Mouse (Mus musculus): ENCODE results near the gene Diexf. TPM values are rescaled to one million over a fixed set of nuclear protein-coding genes. Genes with fewer than 3 reads are reported as not detected.
A peak's percentile ranks its signal among the peaks of the same experiment; 100 is the strongest.

Gene Diexf
- total RNA-seq, 2 experiments from 2014 or later: 21.1 to 21.5 TPM

GRCm38 (mm10) chr1:193141118-193141517 lies 11.0 kb upstream of the Diexf start:
- no peak for DNase-seq (ENCODE audit: low spot score in 2 of 2)

GRCm38 (mm10) chr1:193138669-193139068 lies 8.6 kb upstream of the Diexf start:
- no peak for DNase-seq (ENCODE audit: low spot score in 2 of 2)

- no peak for DNase-seq (ENCODE audit: low spot score in 2 of 2)
Measured at GRCm38 (mm10) chr1:193138087-193138486, 8.0 kb upstream of the Diexf start.

GRCm38 (mm10) chr1:193133726-193134125 lies 3.7 kb upstream of the Diexf start:
- no peak for DNase-seq (ENCODE audit: low spot score in 2 of 2)

DNA sequence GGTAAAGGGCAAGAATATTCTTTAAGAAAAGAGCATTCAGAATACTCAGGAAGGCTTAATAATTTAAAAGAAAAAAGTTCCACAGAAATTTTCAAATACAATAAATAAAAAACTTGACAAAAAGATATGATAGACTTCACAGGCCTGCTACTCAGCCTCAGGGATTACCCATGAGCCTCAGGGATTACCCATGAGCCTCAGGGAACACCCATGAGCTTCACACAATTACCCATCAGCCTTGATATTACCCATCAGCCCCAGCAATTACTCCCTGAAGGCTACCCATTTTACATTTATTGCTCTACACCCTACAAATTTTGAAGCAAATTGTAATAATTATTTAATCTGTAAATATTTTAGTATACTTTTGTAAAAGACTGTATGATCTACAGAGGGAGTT lies 2.3 kb upstream of the Diexf start:
- DNase-seq (ENCODE audit: low spot score in 2 of 2): no peak

DNA sequence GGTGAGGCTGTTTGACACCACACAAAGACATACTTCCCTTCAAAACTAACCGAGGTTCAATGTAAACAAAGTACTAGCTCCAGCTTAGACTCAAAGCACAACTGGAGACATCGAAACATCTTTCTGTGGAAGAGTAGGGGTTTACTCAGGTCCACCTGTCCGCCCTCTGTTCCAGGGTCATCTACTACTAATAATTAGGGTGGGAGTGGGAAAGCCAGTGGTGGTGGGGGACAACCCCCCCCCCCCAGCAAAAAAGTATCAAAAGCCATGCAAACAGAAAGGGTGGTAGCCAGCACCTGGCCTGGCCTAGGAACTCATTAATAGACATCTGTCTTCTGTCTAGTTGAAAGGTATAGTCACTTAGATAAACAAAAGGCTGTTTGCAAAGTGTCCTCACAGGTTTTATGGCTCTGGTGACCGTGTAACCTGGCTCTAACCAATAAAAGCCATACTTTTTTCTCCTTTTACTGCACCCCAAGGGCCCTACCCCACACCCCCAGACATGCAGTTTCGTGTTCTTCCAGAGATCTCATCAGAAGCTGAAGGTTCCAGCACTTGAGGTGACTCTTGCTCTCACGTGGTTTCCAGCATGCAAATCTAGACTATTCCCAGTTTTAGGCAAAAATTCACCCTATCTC lies 1.4 kb upstream of the Diexf start:
- DNase-seq (ENCODE audit: low spot score in 2 of 2): no peak

DNA sequence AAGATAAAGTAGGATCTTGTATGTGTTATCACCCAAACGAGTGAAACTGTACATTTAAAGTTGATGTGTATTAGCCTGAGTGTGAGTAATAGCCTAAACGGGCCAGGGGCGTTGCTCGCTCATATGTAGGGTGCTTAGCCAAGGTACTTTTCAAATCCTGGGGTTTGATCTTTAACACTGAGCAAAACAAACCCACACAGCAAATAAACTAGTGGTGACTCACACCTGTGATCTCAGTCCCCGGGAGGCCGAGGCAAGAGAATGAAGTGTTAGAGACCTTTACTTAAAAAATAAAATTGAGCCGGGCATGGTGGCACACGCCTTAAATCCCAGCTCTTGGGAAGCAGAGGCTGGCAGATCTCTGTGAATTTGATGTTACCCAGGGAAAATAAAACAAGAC lies 767 bp upstream of the Diexf start:
- DNase-seq (ENCODE audit: low spot score in 2 of 2): no peak

- DNase-seq (ENCODE audit: low spot score in 2 of 2): no peak
Measured at GRCm38 (mm10) chr1:193130456-193130825, 369 bp upstream of the Diexf start.

- DNase-seq (ENCODE audit: low spot score in 2 of 2): no peak
Measured at GRCm38 (mm10) chr1:193129321-193129720, 751 bp downstream of the Diexf start.

GRCm38 (mm10) chr1:193128055-193128454 lies 2.0 kb downstream of the Diexf start:
- no peak for DNase-seq (ENCODE audit: low spot score in 2 of 2)

GRCm38 (mm10) chr1:193125835-193126234 lies 4.2 kb downstream of the Diexf start:
- no peak for DNase-seq (ENCODE audit: low spot score in 2 of 2)

DNA sequence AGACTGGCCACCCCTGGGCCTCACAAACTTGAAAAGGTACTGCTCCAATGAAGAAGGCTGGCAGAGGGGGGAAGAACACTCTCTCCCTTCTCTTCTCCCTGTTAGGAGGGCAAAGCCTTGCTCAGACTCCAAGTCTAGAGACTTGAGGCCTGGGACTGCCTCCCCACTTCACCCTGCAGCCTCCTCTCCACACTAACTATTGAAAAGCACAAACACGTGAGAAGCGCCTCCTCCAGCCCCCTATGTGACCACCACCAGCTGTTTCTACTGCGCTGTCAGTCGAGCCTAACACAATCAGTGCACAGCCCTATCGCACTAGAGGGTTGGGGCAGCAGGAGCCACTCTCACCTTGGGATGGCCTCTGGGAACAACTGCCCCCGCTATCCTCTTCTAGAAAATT lies 6.8 kb downstream of the Diexf start:
- DNase-seq (ENCODE audit: low spot score in 2 of 2): no peak

DNA sequence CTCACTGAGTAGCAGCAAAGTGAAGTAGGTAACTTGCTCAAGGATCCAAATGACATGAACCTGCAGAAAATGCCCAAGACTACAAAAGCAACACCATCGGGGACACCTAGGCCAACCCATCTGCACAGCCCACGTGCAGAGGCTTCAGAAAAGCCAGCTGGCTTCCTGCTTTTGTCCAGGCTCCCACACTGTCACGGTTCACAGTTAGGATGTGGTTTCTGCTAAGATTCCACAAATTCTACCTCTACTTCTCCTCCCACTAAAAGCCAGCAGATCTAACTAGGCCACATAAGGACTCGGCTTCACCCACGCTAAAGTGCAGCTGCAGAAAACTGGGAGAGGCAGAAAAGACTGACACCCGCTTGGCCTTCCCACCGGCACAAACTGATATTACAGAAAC lies 7.3 kb downstream of the Diexf start:
- DNase-seq (ENCODE audit: low spot score in 2 of 2): no peak

DNA sequence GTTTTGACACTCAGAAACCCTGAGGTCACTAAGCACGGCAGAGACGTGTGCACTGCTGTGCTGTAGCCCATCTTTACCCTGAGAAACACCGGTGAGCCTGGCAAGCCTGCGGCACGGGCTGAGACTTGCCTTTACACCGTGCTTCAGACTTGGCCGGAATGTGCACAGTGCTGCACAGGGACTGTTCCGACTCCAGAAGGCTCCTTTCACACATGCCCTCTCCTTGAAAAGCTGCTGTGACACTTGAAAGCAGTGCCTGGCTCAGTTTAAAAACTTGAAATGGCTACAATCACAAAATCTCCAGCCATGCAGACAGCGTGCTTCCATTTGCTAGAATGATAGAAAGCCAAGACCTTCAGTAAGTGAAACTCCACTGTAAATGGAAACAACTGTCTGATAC lies 18.0 kb downstream of the Diexf start:
- no peak for DNase-seq (ENCODE audit: low spot score in 2 of 2)

GRCm38 (mm10) chr1:193102996-193103395 lies 27.1 kb downstream of the Diexf start:
- no peak for DNase-seq (ENCODE audit: low spot score in 2 of 2)

DNA sequence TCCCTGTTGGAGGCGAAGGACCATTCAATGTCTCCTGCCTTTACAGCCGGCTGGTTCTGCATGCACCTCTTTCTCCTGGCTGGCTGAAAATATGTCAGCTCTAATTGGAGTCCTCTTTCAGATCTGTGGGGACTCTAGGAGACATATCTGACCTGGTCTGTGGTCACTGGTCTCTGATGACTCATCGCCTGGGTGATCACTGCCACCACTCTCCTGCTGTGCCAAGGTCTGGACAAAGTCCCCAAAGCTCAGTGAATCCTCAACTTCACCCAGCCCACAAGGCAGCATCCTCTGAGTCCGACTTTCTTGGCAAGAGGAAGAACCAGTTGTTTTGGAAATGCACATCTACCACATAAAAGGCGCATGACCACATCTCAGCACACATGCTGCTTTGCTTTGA lies 27.5 kb downstream of the Diexf start:
- no peak for DNase-seq (ENCODE audit: low spot score in 2 of 2)

GRCm38 (mm10) chr1:193102029-193102428 lies 28.0 kb downstream of the Diexf start:
- DNase-seq (ENCODE audit: low spot score in 2 of 2): no peak

DNA sequence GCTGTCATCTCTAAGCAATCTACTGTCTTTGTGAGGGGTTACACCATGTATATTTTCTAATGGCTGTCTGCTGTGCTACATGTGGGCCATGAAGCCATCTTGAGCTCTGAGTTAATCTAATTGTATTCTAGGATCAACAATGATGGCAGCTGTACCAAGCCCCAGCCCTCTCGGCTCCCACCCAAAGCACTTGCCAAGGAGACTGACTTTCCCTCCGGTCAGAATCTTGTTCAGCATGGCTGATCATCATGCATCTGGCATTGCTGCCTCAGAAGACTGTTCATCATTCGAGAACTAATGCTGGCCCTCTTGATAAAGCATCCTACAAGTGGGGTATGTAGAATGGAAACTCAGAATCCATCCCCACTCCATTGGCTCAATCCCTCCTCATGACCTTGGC lies 31.1 kb downstream of the Diexf start:
- DNase-seq (ENCODE audit: low spot score in 2 of 2): no peak

GRCm38 (mm10) chr1:193093596-193093995 lies 36.5 kb downstream of the Diexf start:
- DNase-seq (ENCODE audit: low spot score in 2 of 2): no peak

GRCm38 (mm10) chr1:193092771-193093170 lies 37.3 kb downstream of the Diexf start:
- DNase-seq (ENCODE audit: low spot score in 2 of 2): no peak

GRCm38 (mm10) chr1:193090894-193091293 lies 39.2 kb downstream of the Diexf start:
- no peak for DNase-seq (ENCODE audit: low spot score in 2 of 2)

DNA sequence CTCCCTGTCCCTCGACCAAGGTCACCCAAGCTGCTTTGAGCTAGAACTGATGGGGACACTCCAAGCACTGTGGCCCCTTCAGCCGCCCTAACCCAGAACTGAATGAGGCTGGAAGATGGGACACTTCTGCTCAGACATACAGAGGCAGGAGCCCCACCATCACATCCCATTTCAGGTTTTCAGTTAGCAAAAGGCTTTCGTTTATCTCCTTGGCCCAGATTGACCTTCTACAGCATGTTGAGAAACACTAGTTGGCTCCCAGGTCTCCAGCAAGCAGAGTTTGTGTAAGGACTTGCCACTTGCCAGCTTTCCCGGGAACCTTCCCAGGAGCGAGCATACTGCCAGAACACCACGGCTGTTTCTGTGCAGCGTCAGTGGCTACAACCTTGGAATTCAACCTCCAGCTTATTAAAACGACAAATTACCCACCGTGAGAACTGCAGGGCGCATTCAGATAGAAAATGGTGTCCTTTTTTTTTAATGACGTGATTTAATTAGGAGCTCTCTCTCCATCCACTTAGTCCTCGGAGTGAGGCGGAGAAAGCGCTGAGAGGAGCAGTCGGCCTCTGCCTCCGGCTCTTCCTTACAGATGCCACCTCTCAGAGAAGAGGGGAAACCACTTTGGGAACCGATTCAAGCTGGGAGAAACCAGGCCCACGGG lies 39.7 kb downstream of the Diexf start:
- peak; percentile 66 to 75 for DNase-seq (ENCODE audit: low spot score in 2 of 2)

DNA sequence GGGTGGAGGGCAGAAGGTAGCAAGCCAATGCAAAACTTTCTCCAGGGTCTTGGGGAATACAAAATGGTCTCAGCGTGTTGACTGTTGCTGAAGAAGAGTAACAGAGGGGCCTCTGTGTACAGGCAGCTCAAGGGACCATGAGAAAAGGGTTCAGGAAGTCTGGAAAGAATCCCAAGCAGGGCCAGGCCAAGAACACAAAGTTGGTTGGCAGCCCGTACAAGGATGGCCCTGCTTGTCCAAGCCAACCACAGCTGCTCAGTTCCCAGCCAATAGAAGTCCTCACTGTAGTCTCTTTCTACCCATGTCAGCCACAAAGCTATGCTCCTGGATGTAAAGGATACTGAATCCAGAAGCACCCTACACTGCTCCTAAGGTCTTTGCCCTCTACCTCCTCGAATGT lies 40.4 kb downstream of the Diexf start:
- peak; percentile 41 to 48 for DNase-seq (ENCODE audit: low spot score in 2 of 2)

All from layer of hippocampus, postnatal 10 days (tissue).